Mouse (Mus musculus): Measurements from ENCODE around the gene Fcf1. TPM values are rescaled to one million over a fixed set of nuclear protein-coding genes. Genes with fewer than 3 reads are reported as not detected.

Fcf1 gene
- polyA plus RNA-seq, 1 experiment, result 129 TPM

DNA sequence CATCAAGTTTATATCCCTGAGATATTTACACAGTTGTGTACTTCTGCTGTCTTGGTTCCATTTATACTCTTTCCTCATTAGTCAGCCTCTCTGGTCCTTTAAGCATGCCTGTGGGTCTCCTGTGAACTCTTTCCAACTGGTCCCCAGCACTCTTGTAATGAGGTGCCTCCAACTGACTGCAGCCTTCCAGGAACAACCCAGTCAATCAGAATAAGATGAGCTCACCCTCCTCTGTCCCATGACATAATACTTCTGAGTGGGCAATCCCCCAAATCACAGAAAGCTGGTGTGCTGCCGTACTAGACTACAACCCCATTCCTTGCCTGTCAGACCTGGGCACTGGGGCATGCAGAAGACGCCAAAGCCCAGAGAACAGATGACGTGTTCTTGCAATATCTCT lies 14.4 kb upstream of the Fcf1 start:
- Histone ChIP-seq H3ac (ENCODE audit: control insufficient read depth, insufficient read length) (no peak overlapping the region), H3K4me3 (no peak overlapping the region), H3K27me3 (ENCODE audit: control insufficient read depth, insufficient read depth, insufficient read length) (no peaks in the 10 kb centered on the region), H3K36me3 (ENCODE audit: control insufficient read depth, insufficient read depth) (peaks cover 7% of the 10 kb centered on the region), H3K4me2 (ENCODE audit: low read depth) (no peak overlapping the region), H3K79me2 (ENCODE audit: control insufficient read depth, insufficient read depth) (no peaks in the 10 kb centered on the region)
- no peak for TF ChIP-seq CEBPB (IDR thresholded peaks at IDR 0.05; ENCODE audit: insufficient read depth, poor library complexity, severe bottlenecking)
- TF ChIP-seq USF1 (IDR thresholded peaks at IDR 0.05; ENCODE audit: low read depth), result no peak
- no peak for TF ChIP-seq TCF3 (IDR thresholded peaks at IDR 0.05; ENCODE audit: insufficient read length, low read depth)
- TF ChIP-seq E2F4 (IDR thresholded peaks at IDR 0.05; ENCODE audit: insufficient read depth), result no peak
- no peak for TF ChIP-seq SRF (IDR thresholded peaks at IDR 0.05; ENCODE audit: control insufficient read depth, insufficient read length, low read depth)
- TF ChIP-seq MYOD1 (IDR thresholded peaks at IDR 0.05; ENCODE audit: control insufficient read depth in 1 of 3, insufficient read length in 2 of 3, low read depth in 2 of 3), result no peak
- TF ChIP-seq POLR2AphosphoS2 (IDR thresholded peaks at IDR 0.05; ENCODE audit: insufficient read length, low read depth), result no peak
- TF ChIP-seq REST (IDR thresholded peaks at IDR 0.05; ENCODE audit: insufficient read depth, insufficient read length), result no peak
- no peak for TF ChIP-seq MYOG (IDR thresholded peaks at IDR 0.05; ENCODE audit: control insufficient read depth in 1 of 3, insufficient read depth in 1 of 3, insufficient read length in 2 of 3, low read depth in 2 of 3)
- no peak for TF ChIP-seq POLR2A (IDR thresholded peaks at IDR 0.05; ENCODE audit: insufficient read length, low read depth)
- no peak for TF ChIP-seq MAX (IDR thresholded peaks at IDR 0.05; ENCODE audit: low read depth)

DNA sequence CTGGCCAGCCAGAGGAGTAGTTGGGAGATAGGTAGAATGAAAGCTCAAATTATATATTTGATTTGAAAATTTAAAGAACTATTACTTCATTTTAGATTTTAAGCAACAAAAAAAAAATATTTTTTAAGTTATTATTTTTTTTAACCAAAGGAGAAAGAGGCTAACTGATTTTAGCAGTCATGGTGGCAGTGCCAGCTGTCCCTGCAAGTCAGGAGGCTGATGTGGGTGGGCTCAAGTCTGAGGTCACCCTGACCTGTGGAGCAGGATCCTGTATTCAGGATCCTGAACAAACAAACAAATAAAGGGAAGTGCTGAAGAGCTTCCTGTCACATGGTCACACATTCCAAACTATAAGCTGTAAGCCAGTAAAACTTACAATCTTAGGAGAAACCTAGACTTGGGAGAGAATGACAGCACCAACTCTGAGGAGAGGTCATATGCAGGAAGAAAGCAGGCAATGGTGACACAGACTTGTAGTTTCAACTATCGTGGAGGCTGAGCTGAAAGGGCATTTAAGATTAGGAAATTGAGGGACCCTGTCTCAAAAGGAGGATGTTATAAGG lies 11.8 kb upstream of the Fcf1 start:
- Histone ChIP-seq H3K36me3 (ENCODE audit: control insufficient read depth, insufficient read depth) (peaks cover 7% of the 10 kb centered on the region), H3K4me3 (no peak overlapping the region), H3K27me3 (ENCODE audit: control insufficient read depth, insufficient read depth, insufficient read length) (no peaks in the 10 kb centered on the region), H3K4me2 (ENCODE audit: low read depth) (peak overlapping the region; percentile 32), H3ac (ENCODE audit: control insufficient read depth, insufficient read length) (no peak overlapping the region), H3K79me2 (ENCODE audit: control insufficient read depth, insufficient read depth) (no peaks in the 10 kb centered on the region)
- TF ChIP-seq POLR2A (IDR thresholded peaks at IDR 0.05; ENCODE audit: insufficient read length, low read depth), result no peak
- no peak for TF ChIP-seq E2F4 (IDR thresholded peaks at IDR 0.05; ENCODE audit: insufficient read depth)
- no peak for TF ChIP-seq POLR2AphosphoS2 (IDR thresholded peaks at IDR 0.05; ENCODE audit: insufficient read length, low read depth)
- peak in 2 of 3 experiments; percentile 70 to 72 for TF ChIP-seq MYOD1 (IDR thresholded peaks at IDR 0.05; ENCODE audit: control insufficient read depth in 1 of 3, insufficient read length in 2 of 3, low read depth in 2 of 3)
- peak in 1 of 3 experiments; percentile 44 for TF ChIP-seq MYOG (IDR thresholded peaks at IDR 0.05; ENCODE audit: control insufficient read depth in 1 of 3, insufficient read depth in 1 of 3, insufficient read length in 2 of 3, low read depth in 2 of 3)
- no peak for TF ChIP-seq TCF12 (IDR thresholded peaks at IDR 0.05; ENCODE audit: insufficient read depth, poor library complexity, severe bottlenecking)
- TF ChIP-seq SRF (IDR thresholded peaks at IDR 0.05; ENCODE audit: control insufficient read depth, insufficient read length, low read depth), result no peak
- no peak for TF ChIP-seq TCF3 (IDR thresholded peaks at IDR 0.05; ENCODE audit: insufficient read length, low read depth)
- no peak for TF ChIP-seq MAX (IDR thresholded peaks at IDR 0.05; ENCODE audit: low read depth)
- no peak for TF ChIP-seq USF1 (IDR thresholded peaks at IDR 0.05; ENCODE audit: low read depth)
- TF ChIP-seq CEBPB (IDR thresholded peaks at IDR 0.05; ENCODE audit: insufficient read depth, poor library complexity, severe bottlenecking), result no peak

DNA sequence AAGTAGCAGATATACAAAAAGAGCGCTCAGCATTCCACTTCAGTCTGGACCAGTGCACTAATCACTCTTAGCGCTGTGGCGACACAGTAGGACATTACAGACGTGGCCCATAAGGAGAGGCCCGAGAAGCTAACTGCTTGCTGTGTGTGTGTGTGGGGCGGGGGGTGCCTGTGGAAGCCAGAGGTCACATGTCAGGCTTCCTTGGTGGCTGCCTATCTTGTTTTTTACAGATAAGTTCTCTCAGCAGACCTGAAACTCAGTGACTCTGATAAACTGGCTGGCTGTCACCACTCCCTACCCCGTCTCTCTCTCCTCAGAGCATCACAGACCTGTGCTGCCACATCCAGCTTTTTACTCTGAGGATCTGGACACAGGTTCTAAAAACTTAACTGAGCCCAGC lies 8.1 kb upstream of the Fcf1 start:
- no peak overlapping the region for H3K4me2 ChIP-seq (ENCODE audit: low read depth)

GRCm38 (mm10) chr12:84968831-84969655 lies 1.7 kb upstream of the Fcf1 start:
- Histone ChIP-seq H3K4me3 (peak overlapping the region; percentile 92), H3K79me2 (ENCODE audit: control insufficient read depth, insufficient read depth) (peaks cover 66% of the 10 kb centered on the region), H3ac (ENCODE audit: control insufficient read depth, insufficient read length) (no peak overlapping the region), H3K36me3 (ENCODE audit: control insufficient read depth, insufficient read depth) (peaks cover 13% of the 10 kb centered on the region), H3K27me3 (ENCODE audit: control insufficient read depth, insufficient read depth, insufficient read length) (no peaks in the 10 kb centered on the region), H3K4me2 (ENCODE audit: low read depth) (peak overlapping the region; percentile 96)
- TF ChIP-seq REST (IDR thresholded peaks at IDR 0.05; ENCODE audit: insufficient read depth, insufficient read length) (no peak), TCF12 (IDR thresholded peaks at IDR 0.05; ENCODE audit: insufficient read depth, poor library complexity, severe bottlenecking) (no peak), TCF3 (IDR thresholded peaks at IDR 0.05; ENCODE audit: insufficient read length, low read depth) (no peak), MYOD1 (IDR thresholded peaks at IDR 0.05; ENCODE audit: control insufficient read depth in 1 of 3, insufficient read length in 2 of 3, low read depth in 2 of 3) (no peak)

More for the DNA sequence above, 8.1 kb upstream of the Fcf1 start:
- Histone ChIP-seq H3K79me2 (ENCODE audit: control insufficient read depth, insufficient read depth) (peaks cover 20% of the 10 kb centered on the region), H3ac (ENCODE audit: control insufficient read depth, insufficient read length) (no peak overlapping the region), H3K27me3 (ENCODE audit: control insufficient read depth, insufficient read depth, insufficient read length) (no peaks in the 10 kb centered on the region), H3K4me3 (no peak overlapping the region), H3K36me3 (ENCODE audit: control insufficient read depth, insufficient read depth) (no peaks in the 10 kb centered on the region)
- TF ChIP-seq POLR2A (IDR thresholded peaks at IDR 0.05; ENCODE audit: insufficient read length, low read depth) (no peak), REST (IDR thresholded peaks at IDR 0.05; ENCODE audit: insufficient read depth, insufficient read length) (no peak), E2F4 (IDR thresholded peaks at IDR 0.05; ENCODE audit: insufficient read depth) (no peak)

All from myocyte (in vitro differentiated cells).